Mouse (Mus musculus): ENCODE results near the gene Nr1d1. TPM values are rescaled to one million over a fixed set of nuclear protein-coding genes. Genes with fewer than 3 reads are reported as not detected.

The Nr1d1 gene
- total and polyA plus RNA-seq, 3 experiments, result 0.17 to 1.4 (median 0.25) TPM

DNA sequence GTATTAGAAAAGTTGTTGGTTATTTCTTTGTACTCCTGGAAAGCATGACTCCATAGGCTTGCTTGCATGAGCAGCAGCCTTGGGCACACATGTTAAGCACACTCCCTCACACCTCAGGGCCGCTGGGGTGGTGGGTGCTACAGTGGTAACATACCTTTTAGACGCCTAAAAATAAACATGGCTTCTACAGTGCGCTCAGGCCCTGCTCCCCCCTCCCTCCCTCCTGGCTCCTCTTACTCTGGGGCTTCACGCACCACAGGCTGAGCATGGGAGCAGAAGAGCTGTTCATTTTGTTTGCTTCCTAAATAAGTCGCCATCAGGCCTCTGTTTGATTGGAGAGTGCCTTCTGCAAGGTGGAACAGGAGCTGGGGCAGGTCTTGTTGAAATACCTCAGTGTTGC is 22.2 kb upstream of the Nr1d1 start:
- Histone ChIP-seq H3K4me3 (replicated peaks in 1 of 3; ENCODE audit: low read depth in 2 of 3, low read length in 2 of 3, poor library complexity in 1 of 3) (peak overlapping the region; percentile 77 to 81 (median 79)), H3K4me2 (ENCODE audit: insufficient read depth, low read depth, poor library complexity, severe bottlenecking) (peak overlapping the region; percentile 79), H3K9ac (ENCODE audit: insufficient read depth, low read depth) (peak overlapping the region; percentile 100), H3K79me2 (replicated peaks; ENCODE audit: control insufficient read depth, extremely low read depth, insufficient read depth, poor library complexity, severe bottlenecking) (peaks cover 32% of the 10 kb centered on the region), H3K4me1 (ENCODE audit: control insufficient read depth in 1 of 2, insufficient read depth in 2 of 2) (peaks cover 6 to 38% of the 10 kb centered on the region in 2 experiments), H3K27ac (ENCODE audit: insufficient read depth, low read depth) (peak overlapping the region; percentile 18; the same call in 1 of the 2 replicates), H3K27me3 (replicated peaks) (no peaks in the 10 kb centered on the region), H3K9me3 (replicated peaks; ENCODE audit: low read length) (no peaks in the 10 kb centered on the region), H3K36me3 (replicated peaks in 1 of 2; ENCODE audit: control insufficient read depth in 1 of 2, insufficient read depth in 1 of 2, low read length in 1 of 2) (peaks cover 25 to 46% of the 10 kb centered on the region in 2 experiments)
- TF ChIP-seq CTCF (conservative IDR thresholded peaks at IDR 0.05 in 1 of 2, IDR thresholded peaks at IDR 0.05 in 1 of 2; ENCODE audit: low read depth in 2 of 2, low read length in 2 of 2) (no peak), CHD2 (IDR thresholded peaks at IDR 0.05; ENCODE audit: low read length) (no peak), ZC3H11A (IDR thresholded peaks at IDR 0.05; ENCODE audit: low read depth, low read length) (no peak), KAT2A (IDR thresholded peaks at IDR 0.05; ENCODE audit: insufficient replicate concordance, low read length) (no peak), E2F4 (IDR thresholded peaks at IDR 0.05; ENCODE audit: insufficient replicate concordance, low read depth, low read length) (no peak), IRF4 (IDR thresholded peaks at IDR 0.05; ENCODE audit: low read depth, low read length) (no peak)
- DNase-seq (ENCODE audit: extremely low read depth), result no peak
- in situ Hi-C loops (cut with MboI; ENCODE audit: low pct_ligation_motif_present, low pct_unique_long_range_greater_than_20kb, low sequenced_read_pairs), result no loop called here
- dilution Hi-C loops (cut with MboI; ENCODE audit: extremely low pct_ligation_motif_present, extremely low pct_unique_long_range_greater_than_20kb, low sequenced_read_pairs), result no loop called here

GRCm38 (mm10) chr11:98796515-98797216 is 21.5 kb upstream of the Nr1d1 start:
- Histone ChIP-seq H3K79me2 (replicated peaks; ENCODE audit: control insufficient read depth, extremely low read depth, insufficient read depth, poor library complexity, severe bottlenecking) (peaks cover 29% of the 10 kb centered on the region), H3K4me2 (ENCODE audit: insufficient read depth, low read depth, poor library complexity, severe bottlenecking) (peak overlapping the region; percentile 79), H3K9ac (ENCODE audit: insufficient read depth, low read depth) (peak overlapping the region; percentile 100), H3K4me3 (replicated peaks in 1 of 3; ENCODE audit: low read depth in 2 of 3, low read length in 2 of 3, poor library complexity in 1 of 3) (peak overlapping the region; percentile 77 to 81 (median 79)), H3K27me3 (replicated peaks) (no peaks in the 10 kb centered on the region), H3K9me3 (replicated peaks; ENCODE audit: low read length) (no peaks in the 10 kb centered on the region), H3K4me1 (ENCODE audit: control insufficient read depth in 1 of 2, insufficient read depth in 2 of 2) (peaks cover 6 to 44% of the 10 kb centered on the region in 2 experiments), H3K27ac (ENCODE audit: insufficient read depth, low read depth) (peak overlapping the region; percentile 86), H3K36me3 (replicated peaks in 1 of 2; ENCODE audit: control insufficient read depth in 1 of 2, insufficient read depth in 1 of 2, low read length in 1 of 2) (peaks cover 22 to 40% of the 10 kb centered on the region in 2 experiments)
- dilution Hi-C loops (cut with MboI; ENCODE audit: extremely low pct_ligation_motif_present, extremely low pct_unique_long_range_greater_than_20kb, low sequenced_read_pairs) (no loop called here), in situ Hi-C loops (cut with MboI; ENCODE audit: low pct_ligation_motif_present, low pct_unique_long_range_greater_than_20kb, low sequenced_read_pairs) (no loop called here)
- DNase-seq (ENCODE audit: extremely low read depth), result peak; percentile 82
- TF ChIP-seq JUN (IDR thresholded peaks at IDR 0.05; ENCODE audit: insufficient read depth, low read depth, low read length) (no peak), CHD1 (IDR thresholded peaks at IDR 0.05; ENCODE audit: low read depth, low read length) (peak; percentile 72; the same call in 1 of the 2 replicates), CHD2 (IDR thresholded peaks at IDR 0.05; ENCODE audit: low read length) (peak; percentile 52; the same call in 1 of the 2 replicates), ZC3H11A (IDR thresholded peaks at IDR 0.05; ENCODE audit: low read depth, low read length) (no peak), E2F4 (IDR thresholded peaks at IDR 0.05; ENCODE audit: insufficient replicate concordance, low read depth, low read length) (no peak), POLR2AphosphoS2 (IDR thresholded peaks at IDR 0.05; ENCODE audit: low read depth, low read length) (peak; percentile 74), USF2 (conservative IDR thresholded peaks at IDR 0.05; ENCODE audit: low read depth, low read length) (no peak), SMC3 (IDR thresholded peaks at IDR 0.05; ENCODE audit: low read depth, low read length) (no peak), KAT2A (IDR thresholded peaks at IDR 0.05; ENCODE audit: insufficient replicate concordance, low read length) (0 out of 2 replicates have a peak, but pooled peaks have one; percentile 52), ZNF384 (IDR thresholded peaks at IDR 0.05; ENCODE audit: low read depth, low read length) (no peak), CTCF (conservative IDR thresholded peaks at IDR 0.05 in 1 of 2, IDR thresholded peaks at IDR 0.05 in 1 of 2; ENCODE audit: low read depth in 2 of 2, low read length in 2 of 2) (no peak), NRF1 (IDR thresholded peaks at IDR 0.05; ENCODE audit: low read depth, low read length) (peak; percentile 100), GABPA (IDR thresholded peaks at IDR 0.05; ENCODE audit: insufficient replicate concordance, low read depth, low read length) (no peak), PAX5 (IDR thresholded peaks at IDR 0.05; ENCODE audit: low read length) (no peak), IRF4 (IDR thresholded peaks at IDR 0.05; ENCODE audit: low read depth, low read length) (peak; percentile 20; the same call in 1 of the 2 replicates), MAX (IDR thresholded peaks at IDR 0.05; ENCODE audit: low read length) (peak; percentile 56; the same call in 1 of the 2 replicates), NELFE (IDR thresholded peaks at IDR 0.05; ENCODE audit: low read depth, low read length) (peak; percentile 67; the same call in 1 of the 2 replicates), BHLHE40 (IDR thresholded peaks at IDR 0.05; ENCODE audit: low read depth, low read length) (peak; percentile 5; the same call in 1 of the 2 replicates), MEF2A (IDR thresholded peaks at IDR 0.05; ENCODE audit: borderline replicate concordance, low read depth, low read length) (peak; percentile 40; the same call in 1 of the 2 replicates), MYC (IDR thresholded peaks at IDR 0.05; ENCODE audit: low read depth, low read length) (peak; percentile 30; the same call in 1 of the 2 replicates), RAD21 (IDR thresholded peaks at IDR 0.05; ENCODE audit: low read depth, low read length) (no peak), ELF1 (IDR thresholded peaks at IDR 0.05; ENCODE audit: low read depth, low read length) (peak; percentile 67), ZMIZ1 (IDR thresholded peaks at IDR 0.05; ENCODE audit: low read depth, low read length) (peak; percentile 73; the same call in 1 of the 2 replicates), EP300 (IDR thresholded peaks at IDR 0.05; ENCODE audit: low read length) (no peak), RCOR1 (conservative IDR thresholded peaks at IDR 0.05; ENCODE audit: low read depth, low read length) (no peak; the same call in 1 of the 2 replicates), TBP (conservative IDR thresholded peaks at IDR 0.05; ENCODE audit: low read depth, low read length) (peak; percentile 62; the same call in 1 of the 2 replicates), SIN3A (IDR thresholded peaks at IDR 0.05; ENCODE audit: low read length) (peak; percentile 76), ETS1 (conservative IDR thresholded peaks at IDR 0.05; ENCODE audit: low read depth, low read length) (no peak), ZKSCAN1 (IDR thresholded peaks at IDR 0.05; ENCODE audit: borderline replicate concordance, low read depth, low read length) (no peak)
